ENCODE assay signal across 32 mouse cellular contexts in the genomic region with DNA sequence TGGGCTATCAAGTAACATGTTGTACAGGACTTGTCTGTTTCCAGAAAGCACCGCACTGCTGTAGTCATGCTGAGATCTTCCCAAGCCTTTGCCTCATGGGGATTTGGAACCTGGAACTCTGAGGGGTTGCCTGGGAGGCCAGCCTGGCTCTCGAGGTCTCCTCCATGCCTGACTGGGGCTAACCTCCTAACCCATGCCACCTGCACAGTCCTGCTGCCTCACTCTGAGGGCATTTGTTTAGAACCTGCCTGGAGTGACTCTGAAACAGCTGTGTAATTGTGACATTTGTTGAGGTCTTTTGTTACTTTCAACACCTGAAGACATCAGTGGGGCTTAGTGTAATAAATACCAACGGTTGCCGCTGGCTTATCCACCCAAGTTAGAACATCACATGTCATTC. TPM values are rescaled to one million over a fixed set of nuclear protein-coding genes. Genes with fewer than 3 reads are reported as not detected.
DNase-seq lines count a peak whose midpoint lies in the region; ATAC-seq and TF ChIP-seq lines count a peak whose summit lies in the region.
"Had no signal": no experiment of that assay in that cellular context is flagged by ENCODE, and none has a peak within 500 bp of the region (broad histone marks: within the 10 kb centered on the region; RNA-seq: fewer than 3 reads in every experiment).

No protein-coding gene starts in this region.

- no peak for ATAC-seq in forebrain, embryonic 13.5 days
- peak; percentile 41; the same call in 1 of the 2 replicates for ATAC-seq in kidney, embryonic 14.5 days (ENCODE audit: low FRiP score, low TSS enrichment)
- no peak for ATAC-seq in embryonic facial prominence, embryonic 15.5 days (ENCODE audit: insufficient number of reproducible peaks, low FRiP score, low TSS enrichment, low read depth)
- ATAC-seq: CD4-positive, CD25-positive, alpha-beta regulatory T cell, adult 4 months; forebrain, embryonic 15.5 days; intestine, postnatal 0 days had no signal

- H3K27me3 ChIP-seq in forebrain, embryonic 10.5 days (ENCODE audit: poor library complexity, severe bottlenecking): no peaks in the 10 kb centered on the region
- no peaks in the 10 kb centered on the region for H3K27me3 ChIP-seq in forebrain, embryonic 13.5 days
- H3K27me3 ChIP-seq in kidney, embryonic 14.5 days (ENCODE audit: control insufficient read depth, insufficient read depth, low read length): no peaks in the 10 kb centered on the region
- H3K27me3 ChIP-seq in kidney, adult 2 months (replicated peaks; ENCODE audit: control insufficient read depth, insufficient read depth, low read length): no peaks in the 10 kb centered on the region
- no peaks in the 10 kb centered on the region for H3K27me3 ChIP-seq in C2C12 (ENCODE audit: control insufficient read depth, insufficient read depth, insufficient read length)
- no peaks in the 10 kb centered on the region for H3K27me3 ChIP-seq in embryonic facial prominence, embryonic 15.5 days
- H3K27me3 ChIP-seq: forebrain, embryonic 15.5 days; heart, embryonic 12.5 days; heart, embryonic 15.5 days; hindbrain, embryonic 12.5 days; hindbrain, embryonic 15.5 days had no signal

- 0 out of 2 replicates have a peak overlapping the region, but pooled peaks have one; percentile 16 for H3K27ac ChIP-seq in forebrain, embryonic 10.5 days
- no peak overlapping the region for H3K27ac ChIP-seq in forebrain, embryonic 13.5 days
- no peak overlapping the region for H3K27ac ChIP-seq in kidney, embryonic 14.5 days (ENCODE audit: low read depth, low read length)
- no peak overlapping the region for H3K27ac ChIP-seq in kidney, adult 2 months (ENCODE audit: insufficient read depth, low read depth, low read length)
- H3K27ac ChIP-seq in embryonic facial prominence, embryonic 15.5 days (replicated peaks): peak overlapping the region; percentile 65; the same call in 1 of the 2 replicates
- H3K27ac ChIP-seq: forebrain, embryonic 15.5 days; heart, embryonic 15.5 days; hindbrain, embryonic 12.5 days; hindbrain, embryonic 15.5 days had no signal

- no peak for TF ChIP-seq CTCF in kidney, adult 2 months (conservative IDR thresholded peaks at IDR 0.05; ENCODE audit: insufficient read depth, insufficient read length, low read depth, low read length)
- TF ChIP-seq CTCF in C2C12 (IDR thresholded peaks at IDR 0.05; ENCODE audit: control insufficient read depth, insufficient read depth, insufficient read length): no peak

- no peaks in the 10 kb centered on the region for H3K9me3 ChIP-seq in forebrain, embryonic 10.5 days
- no peaks in the 10 kb centered on the region for H3K9me3 ChIP-seq in forebrain, embryonic 13.5 days (replicated peaks)
- no peaks in the 10 kb centered on the region for H3K9me3 ChIP-seq in kidney, embryonic 14.5 days (ENCODE audit: control insufficient read depth, low read length)
- H3K9me3 ChIP-seq in embryonic facial prominence, embryonic 15.5 days (replicated peaks): no peaks in the 10 kb centered on the region
- H3K9me3 ChIP-seq: forebrain, embryonic 15.5 days; heart, embryonic 12.5 days; heart, embryonic 15.5 days; hindbrain, embryonic 12.5 days; hindbrain, embryonic 15.5 days had no signal

- no peak for TF ChIP-seq POLR2A in kidney, adult 2 months (IDR thresholded peaks at IDR 0.05; ENCODE audit: low read depth, low read length)

- no peaks in the 10 kb centered on the region for H3K36me3 ChIP-seq in forebrain, embryonic 10.5 days (replicated peaks)
- H3K36me3 ChIP-seq in forebrain, embryonic 13.5 days (ENCODE audit: poor library complexity, severe bottlenecking): no peaks in the 10 kb centered on the region
- H3K36me3 ChIP-seq in kidney, embryonic 14.5 days (ENCODE audit: control insufficient read depth, insufficient read depth, low read length): no peaks in the 10 kb centered on the region
- no peaks in the 10 kb centered on the region for H3K36me3 ChIP-seq in kidney, adult 2 months (ENCODE audit: control insufficient read depth, insufficient read depth, low read length)
- no peaks in the 10 kb centered on the region for H3K36me3 ChIP-seq in C2C12 (ENCODE audit: control insufficient read depth, insufficient read depth)
- no peaks in the 10 kb centered on the region for H3K36me3 ChIP-seq in embryonic facial prominence, embryonic 15.5 days
- H3K36me3 ChIP-seq: forebrain, embryonic 15.5 days; heart, embryonic 12.5 days; heart, embryonic 15.5 days; hindbrain, embryonic 12.5 days; hindbrain, embryonic 15.5 days had no signal

- H3ac ChIP-seq in C2C12 (ENCODE audit: control insufficient read depth, insufficient read length, low read depth): peak overlapping the region; percentile 18

- no peak overlapping the region for H3K4me3 ChIP-seq in forebrain, embryonic 10.5 days
- H3K4me3 ChIP-seq in forebrain, embryonic 13.5 days: no peak overlapping the region
- H3K4me3 ChIP-seq in kidney, embryonic 14.5 days (ENCODE audit: low read length): no peak overlapping the region
- H3K4me3 ChIP-seq in kidney, adult 2 months (ENCODE audit: insufficient read depth, low read depth, low read length): no peak overlapping the region
- no peak overlapping the region for H3K4me3 ChIP-seq in C2C12 (ENCODE audit: insufficient read depth, poor library complexity, severe bottlenecking)
- no peak overlapping the region for H3K4me3 ChIP-seq in embryonic facial prominence, embryonic 15.5 days (replicated peaks)
- H3K4me3 ChIP-seq: forebrain, embryonic 15.5 days; heart, embryonic 12.5 days; heart, embryonic 15.5 days; hindbrain, embryonic 12.5 days; hindbrain, embryonic 15.5 days had no signal

- no peak overlapping the region for H3K9ac ChIP-seq in forebrain, embryonic 13.5 days
- H3K9ac ChIP-seq in kidney, embryonic 14.5 days (ENCODE audit: low read depth, low read length): no peak overlapping the region
- no peak overlapping the region for H3K9ac ChIP-seq in embryonic facial prominence, embryonic 15.5 days
- H3K9ac ChIP-seq: forebrain, embryonic 15.5 days; heart, embryonic 12.5 days; heart, embryonic 15.5 days; hindbrain, embryonic 12.5 days; hindbrain, embryonic 15.5 days had no signal

- no peaks in the 10 kb centered on the region for H3K79me2 ChIP-seq in C2C12 (ENCODE audit: control insufficient read depth, insufficient read depth)

- intact Hi-C loops in left cerebral cortex, postnatal 10 days (cut with DNase I): no loop called here

- peaks cover 12% of the 10 kb centered on the region for H3K4me1 ChIP-seq in forebrain, embryonic 10.5 days
- H3K4me1 ChIP-seq in forebrain, embryonic 13.5 days: peaks cover 7% of the 10 kb centered on the region
- peaks cover 3% of the 10 kb centered on the region; the same call in 1 of the 2 replicates for H3K4me1 ChIP-seq in kidney, embryonic 14.5 days (ENCODE audit: control insufficient read depth, insufficient read depth, low read length)
- H3K4me1 ChIP-seq in kidney, adult 2 months (ENCODE audit: control insufficient read depth, insufficient read depth, low read length): peaks cover 16% of the 10 kb centered on the region
- H3K4me1 ChIP-seq in embryonic facial prominence, embryonic 15.5 days: peaks cover 5% of the 10 kb centered on the region; the same call in 1 of the 2 replicates
- H3K4me1 ChIP-seq: hindbrain, embryonic 12.5 days had no signal

- WGBS in forebrain, embryonic 10.5 days: 80% methylated on average over 4 of the region's 4 CpGs
- WGBS in forebrain, embryonic 13.5 days: 84% methylated on average over 4 of the region's 4 CpGs
- 37% methylated on average over 4 of the region's 4 CpGs for WGBS in kidney, embryonic 14.5 days
- 81% methylated on average over 4 of the region's 4 CpGs for WGBS in kidney, adult 2 months
- WGBS in embryonic facial prominence, embryonic 15.5 days: 54% methylated on average over 4 of the region's 4 CpGs

- H3K79me3 ChIP-seq in C2C12 (ENCODE audit: low read depth): no peaks in the 10 kb centered on the region

- no peak for DNase-seq in forebrain, embryonic 10.5 days (ENCODE audit: extremely low spot score, low spot score)
- DNase-seq in kidney, adult 2 months: no peak
- DNase-seq in left cerebral cortex, postnatal 10 days (ENCODE audit: extremely low spot score in 1 of 2, low spot score in 2 of 2): no peak
- DNase-seq: adrenal gland, adult 2 months; adrenal gland, postnatal 14 days; B cell, adult 2 months; cerebellum, adult 11 months; cerebellum, adult 2 months; cerebellum, adult 9-11 months; cerebellum, postnatal 25 days; gastrocnemius, postnatal 10 days; gastrocnemius, postnatal 36 days; heart, postnatal 10 days had no signal

- H3K4me2 ChIP-seq in forebrain, embryonic 13.5 days: no peak overlapping the region
- H3K4me2 ChIP-seq in kidney, embryonic 14.5 days (replicated peaks; ENCODE audit: low read depth, low read length): no peak overlapping the region
- no peak overlapping the region for H3K4me2 ChIP-seq in embryonic facial prominence, embryonic 15.5 days (replicated peaks)
- H3K4me2 ChIP-seq: forebrain, embryonic 15.5 days; heart, embryonic 15.5 days; hindbrain, embryonic 12.5 days; hindbrain, embryonic 15.5 days had no signal

TF ChIP-seq in C2C12, 6 proteins besides CTCF, POLR2A, EP300 and RAD21:
- no peak for TF ChIP-seq MYOG (IDR thresholded peaks at IDR 0.05; ENCODE audit: control insufficient read depth, extremely low read depth, insufficient read length)
- no peak for TF ChIP-seq CEBPB (IDR thresholded peaks at IDR 0.05; ENCODE audit: low read depth)
- no peak for TF ChIP-seq FOSL1 (IDR thresholded peaks at IDR 0.05; ENCODE audit: insufficient read depth, low read length, poor library complexity, severe bottlenecking)

RNA-seq across cellular contexts. Expression of gene F3, which starts 11.1 kb away (rescaled TPM):
- 8.2 and 9.8 TPM in 2 replicates for polyA plus RNA-seq in forebrain, embryonic 10.5 days (2016; fragmentation: Nextera tagmentation; extraction: Ambion mirVana)
- polyA plus RNA-seq in forebrain, embryonic 13.5 days (2015; fragmentation: Nextera tagmentation; extraction: Ambion mirVana): 6.6 and 8.4 TPM in 2 replicates
- 16.6 and 19.3 TPM in 2 replicates for polyA plus RNA-seq in kidney, embryonic 14.5 days (2014; fragmentation: Nextera tagmentation; extraction: Ambion mirVana)
- polyA plus RNA-seq in kidney, adult 2 months (2012; rRNA removed): 16.8 and 17.4 TPM in 2 replicates
- 15.6 TPM for polyA plus RNA-seq in C2C12 (2012; fragmentation: generic; extraction: Trizol)
- polyA plus RNA-seq in embryonic facial prominence, embryonic 15.5 days (2015; fragmentation: Nextera tagmentation; extraction: Ambion mirVana): 27.8 and 49.3 TPM in 2 replicates
- total RNA-seq in left cerebral cortex, postnatal 10 days (2021): 10 to 100 TPM; 30.0 to 38.5 TPM
- total RNA-seq: MEL had no signal
- polyA plus RNA-seq: CD4-positive, CD25-positive, alpha-beta regulatory T cell, adult 4 months had no signal

RNA-seq across cellular contexts. Expression of gene 4930432M17Rik, which starts 41.7 kb away (rescaled TPM):
- polyA plus RNA-seq in forebrain, embryonic 10.5 days (2016; fragmentation: Nextera tagmentation; extraction: Ambion mirVana): not detected in 2 replicates
- polyA plus RNA-seq in forebrain, embryonic 13.5 days (2015; fragmentation: Nextera tagmentation; extraction: Ambion mirVana): not detected in 2 replicates
- polyA plus RNA-seq in kidney, embryonic 14.5 days (2014; fragmentation: Nextera tagmentation; extraction: Ambion mirVana): not detected in 2 replicates
- polyA plus RNA-seq in kidney, adult 2 months (2012; rRNA removed): not detected in 2 replicates
- not detected for polyA plus RNA-seq in C2C12 (2012; fragmentation: generic; extraction: Trizol)
- polyA plus RNA-seq in embryonic facial prominence, embryonic 15.5 days (2015; fragmentation: Nextera tagmentation; extraction: Ambion mirVana): not detected in 2 replicates
- not detected for total RNA-seq in left cerebral cortex, postnatal 10 days (2021)
- total RNA-seq: adrenal gland, adult 2 months; adrenal gland, postnatal 14 days; adrenal gland, postnatal 4 days; common myeloid progenitor, adult 5-6 weeks; gastrocnemius, postnatal 10 days; gastrocnemius, postnatal 36 days; granulocyte monocyte progenitor cell, adult 5-6 weeks; heart, adult 8-10 months; heart, postnatal 10 days; hematopoietic stem cell, adult 5-6 weeks; MEL had no signal
- polyA plus RNA-seq: adrenal gland, adult 2 months; CD4-positive, CD25-positive, alpha-beta regulatory T cell, adult 4 months; cerebellum, adult 2 months; forebrain, embryonic 11.5 days; forebrain, embryonic 15.5 days; heart, embryonic 12.5 days; heart, embryonic 15.5 days; hindbrain, embryonic 12.5 days; hindbrain, embryonic 15.5 days; intestine, embryonic 14.5 days; intestine, postnatal 0 days had no signal

Comparison
In these comparisons a context has a peak if more than half of its experiments do, and no peak if none do; other contexts are left out.
1. H3K27ac ChIP-seq: peak in forebrain, embryonic 10.5 days (single experiment) and embryonic facial prominence, embryonic 15.5 days (single experiment); none in forebrain, embryonic 13.5 days (single experiment), kidney, embryonic 14.5 days (single experiment) and kidney, adult 2 months (single experiment).